Mouse (Mus musculus) gonadal fat pad, adult 2 months (tissue): ENCODE results near the gene Cdh18. TPM values are rescaled to one million over a fixed set of nuclear protein-coding genes. Genes with fewer than 3 reads are reported as not detected.

Experiments
- DNase-seq: peaks from one replicate; pipeline ENCODE4 v3.0.0-alpha.2; 2012; ENCODE audit warnings: low read depth
- polyA plus RNA-seq: library from polyadenylated mRNA; depleted of rRNA; stranded (reverse); fragments of >200 nt; gene quantifications from 2 replicates; pipeline ENCODE4 v1.2.3, GENCODE M21; 2012

Cdh18 gene
- polyA plus RNA-seq, 1 experiment = not detected

GRCm38 (mm10) chr15:23453331-23453730 is 904.5 kb downstream of the Cdh18 start:
- DNase-seq = no peak

GRCm38 (mm10) chr15:23455344-23455743 is 906.5 kb downstream of the Cdh18 start:
- DNase-seq = no peak

- no peak for DNase-seq
Observed at GRCm38 (mm10) chr15:23457401-23457800, 908.6 kb downstream of the Cdh18 start.

- no peak for DNase-seq
Observed at GRCm38 (mm10) chr15:23470527-23471475, 922.0 kb downstream of the Cdh18 start.

GRCm38 (mm10) chr15:23486306-23486705 is 937.5 kb downstream of the Cdh18 start:
- DNase-seq = no peak

GRCm38 (mm10) chr15:23506480-23506879 is 957.7 kb downstream of the Cdh18 start:
- no peak for DNase-seq

GRCm38 (mm10) chr15:23509694-23510093 is 960.9 kb downstream of the Cdh18 start:
- no peak for DNase-seq

- DNase-seq = no peak
Observed at GRCm38 (mm10) chr15:23515786-23516185, 967.0 kb downstream of the Cdh18 start.

- no peak for DNase-seq
Observed at GRCm38 (mm10) chr15:23518079-23518478, 969.3 kb downstream of the Cdh18 start.
